9 mouse cellular contexts compared by ENCODE assay signal in the genomic region with DNA sequence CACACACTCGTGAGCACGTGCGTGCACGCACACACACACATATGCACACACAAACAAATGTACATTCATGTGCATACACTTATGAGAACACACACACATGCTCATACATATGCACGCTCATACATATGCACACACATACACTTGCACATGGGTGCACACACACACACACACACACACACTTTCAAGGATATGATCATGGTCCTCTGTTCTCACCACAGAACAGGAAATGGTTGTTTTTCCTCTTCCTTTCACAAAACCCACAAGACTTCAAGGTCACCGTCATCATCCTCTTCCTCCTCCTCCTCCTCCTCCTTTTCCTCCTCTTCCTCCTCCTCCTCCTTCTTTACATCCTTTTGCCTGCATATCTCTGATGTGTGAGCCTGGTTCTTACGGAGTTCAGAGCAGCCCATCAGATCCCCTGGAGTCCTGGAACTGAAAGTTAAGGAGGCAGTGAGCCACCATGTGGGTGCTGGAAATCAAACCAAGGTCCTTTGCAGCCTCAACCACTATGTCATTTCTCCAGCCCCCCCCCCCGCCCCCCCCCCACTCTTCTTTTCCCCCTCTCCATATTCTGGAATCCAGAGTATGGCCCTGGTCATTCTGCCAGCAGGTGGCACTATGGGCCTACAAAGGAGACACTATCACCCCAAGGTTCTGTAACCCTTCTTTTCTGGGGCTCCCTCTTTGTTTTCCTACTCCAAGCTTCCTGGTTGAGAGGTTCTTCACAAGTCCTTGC. TPM values are rescaled to one million over a fixed set of nuclear protein-coding genes. Genes with fewer than 3 reads are reported as not detected.
DNase-seq lines count a peak whose midpoint lies in the region; ATAC-seq and TF ChIP-seq lines count a peak whose summit lies in the region.
"Had no signal": no experiment of that assay in that cellular context is flagged by ENCODE, and none has a peak within 500 bp of the region (broad histone marks: within the 10 kb centered on the region; RNA-seq: fewer than 3 reads in every experiment).

No protein-coding gene starts in this region.

- no peak overlapping the region for H3K9ac ChIP-seq in liver, embryonic 12.5 days
- H3K9ac ChIP-seq: embryonic facial prominence, embryonic 12.5 days had no signal

- no peaks in the 10 kb centered on the region for H3K27me3 ChIP-seq in kidney, adult 2 months (replicated peaks; ENCODE audit: control insufficient read depth, insufficient read depth, low read length)
- H3K27me3 ChIP-seq in liver, embryonic 12.5 days (replicated peaks), result peaks cover 5% of the 10 kb centered on the region; the same call in 1 of the 2 replicates
- H3K27me3 ChIP-seq: embryonic facial prominence, embryonic 12.5 days had no signal

- 71% methylated on average over 8 of the region's 8 CpGs for WGBS in kidney, adult 2 months
- WGBS in liver, embryonic 12.5 days (ENCODE audit: insufficient replicate concordance), result 67% methylated on average over 7 of the region's 8 CpGs

- peak; percentile 53 for ATAC-seq in liver, embryonic 12.5 days

- H3K27ac ChIP-seq in kidney, adult 2 months (ENCODE audit: insufficient read depth, low read depth, low read length), result no peak overlapping the region
- no peak overlapping the region for H3K27ac ChIP-seq in liver, embryonic 12.5 days
- H3K27ac ChIP-seq: embryonic facial prominence, embryonic 12.5 days had no signal

- H3K4me1 ChIP-seq in kidney, adult 2 months (ENCODE audit: control insufficient read depth, insufficient read depth, low read length), result peaks cover under 1% of the 10 kb centered on the region; the same call in 1 of the 2 replicates
- peaks cover 12% of the 10 kb centered on the region for H3K4me1 ChIP-seq in liver, embryonic 12.5 days

- TF ChIP-seq CTCF in kidney, adult 2 months (conservative IDR thresholded peaks at IDR 0.05; ENCODE audit: insufficient read depth, insufficient read length, low read depth, low read length), result peak; percentile 72

- H3K9me3 ChIP-seq in liver, embryonic 12.5 days (replicated peaks), result no peaks in the 10 kb centered on the region
- H3K9me3 ChIP-seq: embryonic facial prominence, embryonic 12.5 days had no signal

- H3K4me2 ChIP-seq in liver, embryonic 12.5 days, result no peak overlapping the region
- H3K4me2 ChIP-seq: embryonic facial prominence, embryonic 12.5 days had no signal

- DNase-seq in urinary bladder, postnatal 14 days (ENCODE audit: low spot score), result peak; percentile 83
- DNase-seq in urinary bladder, adult 2 months (ENCODE audit: low spot score), result no peak
- DNase-seq in cerebellum, adult 9-11 months, result peak; percentile 82
- peak; percentile 68 to 79 for DNase-seq in frontal cortex, postnatal 36 days (ENCODE audit: low spot score in 2 of 2)
- peak; percentile 75 for DNase-seq in kidney, adult 2 months
- DNase-seq in naive thymus-derived CD4-positive, alpha-beta T cell, adult 2 months (ENCODE audit: low read depth), result peak; percentile 65
- DNase-seq in thymus, postnatal 0 days (ENCODE audit: low spot score), result peak; percentile 62

- H3K36me3 ChIP-seq in kidney, adult 2 months (ENCODE audit: control insufficient read depth, insufficient read depth, low read length), result no peaks in the 10 kb centered on the region
- no peaks in the 10 kb centered on the region for H3K36me3 ChIP-seq in liver, embryonic 12.5 days
- H3K36me3 ChIP-seq: embryonic facial prominence, embryonic 12.5 days had no signal

- H3K4me3 ChIP-seq in kidney, adult 2 months (ENCODE audit: insufficient read depth, low read depth, low read length), result no peak overlapping the region
- H3K4me3 ChIP-seq in liver, embryonic 12.5 days, result no peak overlapping the region
- H3K4me3 ChIP-seq: embryonic facial prominence, embryonic 12.5 days had no signal

- TF ChIP-seq POLR2A in kidney, adult 2 months (IDR thresholded peaks at IDR 0.05; ENCODE audit: low read depth, low read length), result no peak

RNA-seq across cellular contexts. Expression of gene Tspan1, which starts 1.4 kb away (rescaled TPM):
- polyA plus RNA-seq in urinary bladder, adult 2 months (2012; rRNA removed), result 0.62 and 0.83 TPM in 2 replicates
- 44.0 TPM in 2 replicates for polyA plus RNA-seq in kidney, adult 2 months (2012; rRNA removed)
- polyA plus RNA-seq in liver, embryonic 12.5 days (2016; fragmentation: Nextera tagmentation; extraction: Ambion mirVana), result not detected in 2 replicates
- polyA plus RNA-seq in thymus, postnatal 0 days (2015; fragmentation: Nextera tagmentation; extraction: Ambion mirVana), result 3.2 and 4.1 TPM in 2 replicates

RNA-seq across cellular contexts. Expression of gene 1700042G07Rik, which starts 4.4 kb away (rescaled TPM):
- polyA plus RNA-seq in urinary bladder, adult 2 months (2012; rRNA removed), result not detected in 2 replicates
- not detected in 2 replicates for polyA plus RNA-seq in kidney, adult 2 months (2012; rRNA removed)
- polyA plus RNA-seq in liver, embryonic 12.5 days (2016; fragmentation: Nextera tagmentation; extraction: Ambion mirVana), result not detected in 2 replicates
- polyA plus RNA-seq in thymus, postnatal 0 days (2015; fragmentation: Nextera tagmentation; extraction: Ambion mirVana), result not detected in 2 replicates
- polyA plus RNA-seq: embryonic facial prominence, embryonic 12.5 days had no signal

RNA-seq across cellular contexts. Expression of gene Gm49337, which starts 4.4 kb away (rescaled TPM):
- not detected in 2 replicates for polyA plus RNA-seq in urinary bladder, adult 2 months (2012; rRNA removed)
- polyA plus RNA-seq in kidney, adult 2 months (2012; rRNA removed), result not detected in 2 replicates
- not detected in 2 replicates for polyA plus RNA-seq in liver, embryonic 12.5 days (2016; fragmentation: Nextera tagmentation; extraction: Ambion mirVana)
- polyA plus RNA-seq in thymus, postnatal 0 days (2015; fragmentation: Nextera tagmentation; extraction: Ambion mirVana), result not detected in 2 replicates
- polyA plus RNA-seq: embryonic facial prominence, embryonic 12.5 days had no signal

RNA-seq across cellular contexts. Expression of gene Lurap1, which starts 17.6 kb away (rescaled TPM):
- 3.9 and 4.5 TPM in 2 replicates for polyA plus RNA-seq in urinary bladder, adult 2 months (2012; rRNA removed)
- polyA plus RNA-seq in kidney, adult 2 months (2012; rRNA removed), result 6.3 and 6.5 TPM in 2 replicates
- 0.44 and 0.53 TPM in 2 replicates for polyA plus RNA-seq in liver, embryonic 12.5 days (2016; fragmentation: Nextera tagmentation; extraction: Ambion mirVana)
- polyA plus RNA-seq in thymus, postnatal 0 days (2015; fragmentation: Nextera tagmentation; extraction: Ambion mirVana), result 0.87 and 1.1 TPM in 2 replicates

RNA-seq across cellular contexts. Expression of gene Pomgnt1, which starts 45.1 kb away (rescaled TPM):
- polyA plus RNA-seq in urinary bladder, adult 2 months (2012; rRNA removed), result 62.6 and 72.7 TPM in 2 replicates
- 46.0 and 52.5 TPM in 2 replicates for polyA plus RNA-seq in kidney, adult 2 months (2012; rRNA removed)
- polyA plus RNA-seq in liver, embryonic 12.5 days (2016; fragmentation: Nextera tagmentation; extraction: Ambion mirVana), result 23.8 and 24.2 TPM in 2 replicates
- polyA plus RNA-seq in thymus, postnatal 0 days (2015; fragmentation: Nextera tagmentation; extraction: Ambion mirVana), result 28.6 and 30.5 TPM in 2 replicates
